Mouse (Mus musculus): ENCODE results near the gene Neurod4.

The Neurod4 gene

GRCm38 (mm10) chr10:130234576-130234975, 45.5 kb downstream of the Neurod4 start:
- no peak for DNase-seq (ENCODE audit: low spot score)

- no peak for DNase-seq (ENCODE audit: low spot score)
Measured at GRCm38 (mm10) chr10:130232117-130232516, 47.9 kb downstream of the Neurod4 start.

- DNase-seq (ENCODE audit: low spot score): no peak
Measured at GRCm38 (mm10) chr10:130229584-130229983, 50.5 kb downstream of the Neurod4 start.

GRCm38 (mm10) chr10:130228246-130228645, 51.8 kb downstream of the Neurod4 start:
- peak; percentile 9 for DNase-seq (ENCODE audit: low spot score)

GRCm38 (mm10) chr10:130225034-130225433, 55.0 kb downstream of the Neurod4 start:
- no peak for DNase-seq (ENCODE audit: low spot score)
